Mouse (Mus musculus) cerebellum, postnatal 14 days (tissue): ENCODE measurements around the gene Hnrnpu.
"Not testable (repeated sequence)": the region's sequence is repeated elsewhere in the genome, so short reads cannot be mapped to it uniquely, and the experiment has no call there.

Experiments
- DNase-seq, 2 experiments: peaks; one replicate each; pipeline ENCODE4 v3.0.0; 2021; ENCODE audit warnings: mixed read lengths in 2 of 2

Gene Hnrnpu

GRCm38 (mm10) chr1:178337551-178338317 is at the start of gene Hnrnpu:
TSS of gene Hnrnpu (minus strand) at chr1:178337797.
- peak; percentile 98 to 99 for DNase-seq

GRCm38 (mm10) chr1:178382165-178382564 is 44.6 kb upstream of the Hnrnpu start:
- DNase-seq: no peak

GRCm38 (mm10) chr1:178379224-178379623 is 41.6 kb upstream of the Hnrnpu start:
- DNase-seq: no peak

GRCm38 (mm10) chr1:178378115-178378514 is 40.5 kb upstream of the Hnrnpu start:
- no peak for DNase-seq

- no peak for DNase-seq
Measured at GRCm38 (mm10) chr1:178376907-178377306, 39.3 kb upstream of the Hnrnpu start.

GRCm38 (mm10) chr1:178376061-178376460 is 38.5 kb upstream of the Hnrnpu start:
- no peak for DNase-seq

- DNase-seq: no peak
Measured at GRCm38 (mm10) chr1:178375381-178375780, 37.8 kb upstream of the Hnrnpu start.

- DNase-seq: no peak
Measured at GRCm38 (mm10) chr1:178372681-178373080, 35.1 kb upstream of the Hnrnpu start.

GRCm38 (mm10) chr1:178369272-178369651 is 31.7 kb upstream of the Hnrnpu start:
- peak in 1 of 2 experiments; percentile 66 for DNase-seq

- DNase-seq: peak; percentile 94 to 97
Measured at GRCm38 (mm10) chr1:178368548-178369271, 31.1 kb upstream of the Hnrnpu start.

- DNase-seq: peak in 1 of 2 experiments; percentile 12
Measured at GRCm38 (mm10) chr1:178368121-178368520, 30.5 kb upstream of the Hnrnpu start.

GRCm38 (mm10) chr1:178365171-178365570 is 27.6 kb upstream of the Hnrnpu start:
- no peak for DNase-seq

GRCm38 (mm10) chr1:178360702-178361101 is 23.1 kb upstream of the Hnrnpu start:
- no peak for DNase-seq

GRCm38 (mm10) chr1:178360264-178360663 is 22.7 kb upstream of the Hnrnpu start:
- no peak for DNase-seq

GRCm38 (mm10) chr1:178357776-178358710 is 20.4 kb upstream of the Hnrnpu start:
- peak; percentile 43 to 47 for DNase-seq

- no peak for DNase-seq
Measured at GRCm38 (mm10) chr1:178354576-178354975, 17.0 kb upstream of the Hnrnpu start.

GRCm38 (mm10) chr1:178351643-178352042 is 14.0 kb upstream of the Hnrnpu start:
- no peak for DNase-seq

- no peak for DNase-seq
Measured at GRCm38 (mm10) chr1:178350792-178351191, 13.2 kb upstream of the Hnrnpu start.

- not testable (repeated sequence) for DNase-seq
Measured at GRCm38 (mm10) chr1:178344071-178344805, 6.6 kb upstream of the Hnrnpu start.

GRCm38 (mm10) chr1:178342612-178343011 is 5.0 kb upstream of the Hnrnpu start:
- no peak for DNase-seq

- no peak for DNase-seq
Measured at GRCm38 (mm10) chr1:178342063-178342462, 4.5 kb upstream of the Hnrnpu start.

GRCm38 (mm10) chr1:178341435-178341834 is 3.8 kb upstream of the Hnrnpu start:
- DNase-seq: no peak
